Mouse (Mus musculus) adrenal gland, adult (tissue): ENCODE measurements at regions not wholly inside any gene's neighbourhood (a gene's known extent, or its start where the extent isn't known, plus 50 kb on each side); places are given as distances from the start of the nearest gene placed in this dataset.
"Not testable (repeated sequence)": the region's sequence is repeated elsewhere in the genome, so short reads cannot be mapped to it uniquely, and the experiment has no call there.

Experiments
- DNase-seq, 2 experiments: peaks; one replicate each; pipeline ENCODE4 v3.0.0; 2022 to 2023; ENCODE audit warnings: low spot score in 1 of 2; ENCODE audit not compliant: inconsistent age in 2 of 2

DNA sequence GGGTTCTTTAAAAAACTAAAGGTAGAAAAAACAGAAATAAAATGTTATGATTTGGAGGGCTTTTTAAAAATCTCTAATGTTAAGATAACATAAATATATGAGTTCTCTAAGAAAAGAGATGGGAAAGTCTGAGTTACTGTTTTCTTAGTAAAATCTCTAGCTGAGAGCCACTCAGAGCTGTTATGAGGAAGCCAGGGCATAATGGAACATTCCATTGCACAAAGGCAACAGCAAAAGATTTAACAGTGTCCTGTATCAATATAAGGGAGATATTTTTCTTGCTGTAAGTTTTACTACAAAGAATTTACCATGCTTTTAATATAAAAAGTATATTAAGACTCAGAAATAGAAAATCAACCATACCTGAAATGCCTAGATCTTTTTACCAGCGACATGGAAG lies 82.9 kb upstream of the Rfc3 start:
- DNase-seq = no peak

DNA sequence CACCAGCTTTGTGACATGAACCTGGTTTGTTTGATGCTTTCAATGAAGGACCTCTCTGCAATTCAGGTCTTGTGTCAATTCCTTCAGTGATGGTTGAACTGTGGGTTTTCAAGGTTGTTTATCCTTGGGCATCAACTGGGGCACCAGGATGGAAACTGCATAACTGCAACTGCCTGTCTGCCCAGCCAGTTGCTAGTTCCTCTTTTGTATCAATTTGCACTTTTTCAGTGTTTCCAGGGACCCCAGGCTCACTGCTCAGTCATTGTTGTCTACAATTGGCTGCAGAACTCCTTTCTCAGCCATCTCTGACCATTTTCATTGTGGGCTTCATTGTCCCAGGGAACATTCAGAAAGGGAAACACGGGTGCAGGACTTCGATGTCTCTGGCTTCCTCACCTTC lies 74.6 kb upstream of the Rfc3 start:
- no peak for DNase-seq

DNA sequence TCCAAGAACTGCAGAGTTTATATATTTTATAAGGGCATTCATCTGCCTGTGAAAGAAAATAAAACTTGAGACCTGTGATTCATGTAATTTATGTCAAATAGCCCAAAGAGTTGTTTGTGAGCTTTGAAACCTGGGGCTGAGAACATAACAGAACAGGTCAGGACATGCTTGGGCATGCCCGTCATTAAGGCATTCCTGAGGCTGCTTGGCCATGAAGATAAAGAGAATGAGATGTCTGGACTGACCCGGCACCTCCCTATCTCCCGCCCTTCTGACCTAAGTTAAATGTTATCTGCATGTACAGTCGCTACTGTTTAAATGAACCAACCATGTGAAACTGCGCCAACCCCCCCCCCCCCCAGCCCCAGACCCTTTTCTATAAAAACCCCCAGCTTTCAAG lies 73.4 kb upstream of the Rfc3 start:
- not testable (repeated sequence) for DNase-seq

DNA sequence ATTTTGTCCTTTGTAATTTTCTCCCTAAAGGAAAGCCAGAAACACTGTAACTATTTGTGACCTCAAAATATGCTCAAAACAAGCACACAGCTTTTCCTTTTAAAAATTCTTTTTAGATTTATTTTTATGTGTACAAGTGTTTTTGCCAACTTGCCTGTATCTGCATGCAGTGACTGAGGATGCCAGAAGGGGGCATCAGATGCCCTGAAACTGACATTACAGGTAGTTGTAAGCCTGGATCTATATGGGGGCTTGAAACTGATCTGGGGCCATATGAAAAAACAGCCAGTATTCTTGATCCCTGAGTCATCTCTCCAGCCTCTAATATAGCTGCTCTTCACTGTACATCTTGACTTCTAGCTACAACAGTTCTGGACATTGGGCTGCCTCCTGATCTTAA lies 71.4 kb upstream of the Rfc3 start:
- no peak for DNase-seq

DNA sequence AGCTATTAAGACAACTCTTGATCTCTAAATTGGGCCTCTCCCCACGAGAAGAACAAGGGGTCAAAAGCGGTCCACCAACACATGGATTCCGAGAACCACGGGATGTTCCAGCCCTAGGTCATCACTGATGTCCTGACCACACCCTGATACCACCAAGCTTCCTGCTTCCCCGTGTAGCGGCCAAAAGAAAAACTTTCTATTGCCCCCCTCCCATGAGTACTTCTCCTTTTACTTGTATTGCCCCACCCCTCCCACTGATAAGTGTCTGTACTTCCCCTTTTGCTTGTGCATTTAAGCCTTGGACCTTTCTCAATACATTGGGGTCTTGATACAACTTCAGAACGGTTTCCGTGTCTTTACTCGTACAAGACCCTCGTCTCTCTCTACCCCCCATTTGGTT lies 68.7 kb upstream of the Rfc3 start:
- not testable (repeated sequence) for DNase-seq

DNA sequence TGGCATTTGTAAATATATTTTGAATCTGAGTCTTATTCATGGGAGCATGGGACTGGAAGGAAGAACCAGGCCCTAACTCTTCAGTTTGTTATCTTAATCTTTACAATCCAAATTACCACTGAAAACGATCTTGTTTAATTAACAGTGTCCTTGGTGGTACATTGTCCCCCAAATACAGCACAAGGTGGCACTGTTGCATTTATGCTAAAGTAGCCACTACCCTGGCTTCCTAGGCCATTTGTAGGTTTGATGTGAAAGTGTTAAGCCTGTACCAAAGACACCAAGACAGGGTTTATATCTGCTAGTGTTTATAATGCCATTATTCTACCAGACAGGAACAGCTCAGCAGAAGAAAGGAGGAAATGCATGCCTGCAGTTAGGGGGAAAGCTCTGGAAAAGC lies 66.9 kb upstream of the Rfc3 start:
- DNase-seq = no peak

DNA sequence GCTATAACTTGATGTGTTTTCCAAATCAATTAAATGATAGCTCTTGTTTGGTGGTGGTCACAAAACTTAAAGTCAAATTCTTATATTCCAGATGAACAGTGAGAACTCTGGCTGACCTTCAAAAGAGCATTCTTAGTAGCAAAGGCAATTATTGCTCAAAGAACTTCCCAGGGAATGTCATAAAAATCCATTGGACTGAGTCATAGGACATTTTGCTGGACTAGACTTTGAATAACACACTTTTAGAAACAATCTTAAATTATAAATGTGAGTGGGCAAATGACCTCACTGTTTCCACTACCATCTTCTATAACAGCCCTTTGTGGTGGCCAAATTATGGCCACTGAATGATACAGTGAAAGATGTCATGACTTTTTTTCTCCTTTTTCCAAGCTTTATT lies 54.2 kb upstream of the Rfc3 start:
- peak in 1 of 2 experiments; percentile 56 for DNase-seq

DNA sequence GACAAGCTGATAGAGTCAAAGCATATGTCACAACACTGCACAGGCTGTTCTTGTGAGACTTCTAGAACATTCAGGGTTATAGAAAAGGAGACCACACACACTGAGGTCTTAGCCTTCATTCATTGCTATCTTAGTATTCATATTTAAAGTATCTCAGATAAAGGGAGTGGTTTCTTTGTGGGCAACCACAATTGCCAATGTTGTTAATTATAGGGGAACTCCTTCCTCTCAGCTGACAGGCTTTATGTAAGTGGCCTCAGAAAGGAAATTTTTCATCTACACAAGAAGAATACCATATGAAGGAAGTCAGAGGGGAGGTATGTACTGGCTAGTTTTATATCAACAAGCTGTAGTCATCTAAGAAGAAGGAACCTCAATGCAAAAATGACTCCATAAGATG lies 53.0 kb upstream of the Rfc3 start:
- no peak for DNase-seq
